Mouse (Mus musculus): ENCODE measurements around the gene Gpr162. TPM values are rescaled to one million over a fixed set of nuclear protein-coding genes. Genes with fewer than 3 reads are reported as not detected.

Gene Gpr162
- polyA plus RNA-seq, 1 experiment from 2014 or later = 0.54 TPM

DNA sequence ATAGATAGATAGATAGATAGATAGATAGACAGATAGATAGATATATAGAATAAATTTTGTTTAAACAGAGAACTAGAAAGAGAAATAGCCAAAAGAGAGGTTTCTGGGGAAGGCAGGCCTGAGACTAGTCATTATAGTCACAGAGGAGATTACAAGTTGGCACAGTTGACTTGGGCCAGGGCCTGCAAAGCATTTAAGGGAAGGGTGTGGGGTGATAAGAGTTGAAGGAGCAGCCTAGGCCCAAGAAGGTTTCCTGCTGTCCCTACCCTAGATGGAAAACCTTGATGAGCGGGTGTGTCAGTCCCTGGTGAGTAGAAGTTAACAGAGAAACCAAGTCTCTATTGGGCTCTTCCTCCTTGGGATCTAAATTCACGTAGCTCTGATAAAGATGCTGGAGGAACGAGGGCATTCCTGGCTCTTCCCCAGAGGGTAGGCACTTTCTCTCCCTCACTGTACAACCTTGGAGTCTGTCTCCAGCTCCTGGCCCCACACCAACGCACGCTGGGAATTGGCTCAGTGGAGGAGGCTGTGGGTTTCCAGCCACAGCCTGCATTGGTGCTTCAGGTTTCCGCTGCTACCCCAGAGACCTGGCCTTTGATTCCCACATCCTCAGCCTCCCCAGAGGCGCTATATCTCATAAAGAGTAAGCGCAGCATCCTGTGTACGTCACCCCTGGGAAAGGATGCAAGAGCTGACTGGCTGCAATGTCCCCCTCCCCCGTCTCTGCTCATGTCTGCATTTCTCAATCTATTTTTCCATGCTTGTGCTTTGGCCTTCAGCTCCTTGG lies 21.1 kb upstream of the Gpr162 start:
- Histone ChIP-seq H3K9me3 (ENCODE audit: control insufficient read depth, low read length) (no peaks in the 10 kb centered on the region), H3K9ac (ENCODE audit: low read length) (no peak overlapping the region), H3K27ac (ENCODE audit: low read length) (no peak overlapping the region), H3K36me3 (ENCODE audit: control insufficient read depth, insufficient read depth, low read length) (no peaks in the 10 kb centered on the region), H3K4me2 (ENCODE audit: low read depth, low read length) (no peak overlapping the region), H3K4me1 (replicated peaks; ENCODE audit: control insufficient read depth, insufficient read depth, low read length) (no peaks in the 10 kb centered on the region), H3K27me3 (ENCODE audit: control insufficient read depth, insufficient read depth, low read depth, low read length) (no peaks in the 10 kb centered on the region), H3K4me3 (ENCODE audit: low read length) (no peak overlapping the region)
- WGBS = 72% methylated on average over 10 of the region's 10 CpGs
- ATAC-seq (ENCODE audit: low read depth) = no peak

DNA sequence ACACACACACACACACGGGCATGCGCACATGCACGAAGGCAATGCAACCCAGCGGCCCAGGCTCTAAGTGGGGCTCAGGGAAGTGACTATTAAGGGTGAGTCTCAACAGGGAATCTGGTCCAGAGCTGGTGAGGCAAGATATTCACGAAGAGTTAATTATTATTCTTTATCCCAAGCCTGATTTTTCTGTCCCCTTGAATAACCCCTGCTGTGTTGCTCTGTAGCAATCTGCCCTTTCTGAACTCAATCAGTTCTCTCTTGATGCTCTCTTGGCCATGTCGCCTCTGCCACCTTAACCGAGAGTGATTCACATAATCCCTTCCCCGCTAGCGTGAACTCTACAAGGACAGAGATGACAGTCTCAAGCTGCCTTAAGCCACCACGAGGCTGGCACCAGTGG lies 19.6 kb upstream of the Gpr162 start:
- Histone ChIP-seq H3K4me2 (ENCODE audit: low read depth, low read length) (no peak overlapping the region), H3K4me1 (replicated peaks; ENCODE audit: control insufficient read depth, insufficient read depth, low read length) (no peaks in the 10 kb centered on the region), H3K9ac (ENCODE audit: low read length) (no peak overlapping the region), H3K9me3 (ENCODE audit: control insufficient read depth, low read length) (no peaks in the 10 kb centered on the region), H3K4me3 (ENCODE audit: low read length) (no peak overlapping the region), H3K27me3 (ENCODE audit: control insufficient read depth, insufficient read depth, low read depth, low read length) (no peaks in the 10 kb centered on the region), H3K36me3 (ENCODE audit: control insufficient read depth, insufficient read depth, low read length) (no peaks in the 10 kb centered on the region), H3K27ac (ENCODE audit: low read length) (no peak overlapping the region)
- WGBS = 81% methylated on average over 10 of the region's 10 CpGs
- ATAC-seq (ENCODE audit: low read depth) = no peak

DNA sequence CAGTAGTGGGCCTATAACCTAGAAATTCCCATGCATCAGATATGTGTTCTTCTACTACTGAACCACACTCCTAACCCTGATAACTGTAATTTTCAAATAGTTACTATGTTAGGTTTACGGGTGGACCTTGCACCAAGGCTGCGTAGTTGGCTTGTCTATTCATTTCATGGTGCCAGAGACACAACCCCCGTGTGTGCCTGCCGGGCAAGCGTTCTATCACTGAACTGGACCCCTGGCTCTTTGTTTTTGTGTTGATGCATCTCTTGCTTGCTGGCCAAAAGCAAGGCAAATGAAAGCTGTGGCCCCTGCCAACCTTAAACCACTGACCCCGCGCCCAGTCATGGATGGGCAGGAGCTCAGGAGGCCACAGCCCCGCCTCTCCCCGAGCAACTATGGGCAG lies 18.0 kb upstream of the Gpr162 start:
- H3K27ac ChIP-seq (ENCODE audit: low read length) = no peak overlapping the region
- H3K4me3 ChIP-seq (ENCODE audit: low read length) = no peak overlapping the region
- no peaks in the 10 kb centered on the region for H3K36me3 ChIP-seq (ENCODE audit: control insufficient read depth, insufficient read depth, low read length)
- H3K9me3 ChIP-seq (ENCODE audit: control insufficient read depth, low read length) = no peaks in the 10 kb centered on the region
- no peak overlapping the region for H3K9ac ChIP-seq (ENCODE audit: low read length)
- H3K4me1 ChIP-seq (replicated peaks; ENCODE audit: control insufficient read depth, insufficient read depth, low read length) = no peaks in the 10 kb centered on the region
- no peaks in the 10 kb centered on the region for H3K27me3 ChIP-seq (ENCODE audit: control insufficient read depth, insufficient read depth, low read depth, low read length)
- H3K4me2 ChIP-seq (ENCODE audit: low read depth, low read length) = no peak overlapping the region
- 87% methylated on average over 9 of the region's 9 CpGs for WGBS
- ATAC-seq (ENCODE audit: low read depth) = no peak

DNA sequence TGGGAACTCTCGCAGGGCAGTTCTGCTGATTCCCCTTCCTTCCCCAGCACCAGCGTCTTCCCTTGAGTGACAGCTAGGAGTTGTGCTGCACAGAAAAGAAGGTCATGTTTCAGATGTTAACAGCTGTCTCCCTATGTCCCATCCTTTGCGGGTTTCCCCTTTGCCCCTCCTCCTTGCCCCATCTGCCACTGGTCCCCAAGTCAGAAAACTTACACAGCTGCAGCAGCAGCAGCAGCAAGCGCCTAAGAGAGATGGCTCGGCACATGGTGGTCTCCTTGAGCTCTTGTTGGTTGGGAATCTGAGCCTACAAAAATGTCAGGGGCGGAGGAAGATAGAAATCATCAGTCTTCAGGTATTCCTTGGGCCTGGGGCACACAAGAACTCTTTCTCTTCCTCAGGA lies 15.6 kb upstream of the Gpr162 start:
- Histone ChIP-seq H3K4me2 (ENCODE audit: low read depth, low read length) (no peak overlapping the region), H3K9me3 (ENCODE audit: control insufficient read depth, low read length) (no peaks in the 10 kb centered on the region), H3K9ac (ENCODE audit: low read length) (no peak overlapping the region), H3K36me3 (ENCODE audit: control insufficient read depth, insufficient read depth, low read length) (no peaks in the 10 kb centered on the region), H3K4me3 (ENCODE audit: low read length) (no peak overlapping the region), H3K27ac (ENCODE audit: low read length) (no peak overlapping the region), H3K27me3 (ENCODE audit: control insufficient read depth, insufficient read depth, low read depth, low read length) (no peaks in the 10 kb centered on the region), H3K4me1 (replicated peaks; ENCODE audit: control insufficient read depth, insufficient read depth, low read length) (no peaks in the 10 kb centered on the region)
- WGBS = 46% methylated on average over 6 of the region's 6 CpGs
- ATAC-seq (ENCODE audit: low read depth) = no peak

DNA sequence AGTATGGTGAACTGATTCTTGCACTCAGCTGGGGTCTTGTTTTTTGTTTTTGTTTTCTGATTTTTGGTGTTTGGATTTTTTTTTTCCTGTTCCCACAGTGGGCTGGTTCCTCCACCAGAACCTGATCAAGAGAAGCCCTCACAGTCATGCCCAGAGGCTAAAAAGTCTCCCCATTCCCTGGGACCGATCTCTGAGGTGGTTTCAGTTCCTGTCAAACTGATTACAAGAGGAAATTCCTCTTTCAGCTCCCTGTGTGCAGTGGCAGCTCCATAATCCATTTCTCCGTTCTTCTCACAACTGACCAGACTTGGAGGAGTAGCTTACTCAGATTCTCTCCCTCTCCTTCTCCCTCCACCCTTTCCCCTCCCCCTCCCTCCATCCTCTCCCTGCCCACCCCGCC lies 10.6 kb upstream of the Gpr162 start:
- H3K4me3 ChIP-seq (ENCODE audit: low read length) = no peak overlapping the region
- 13% methylated on average over 3 of the region's 3 CpGs for WGBS
- ATAC-seq (ENCODE audit: low read depth) = no peak
- no peaks in the 10 kb centered on the region for H3K9me3 ChIP-seq (ENCODE audit: control insufficient read depth, low read length)
- no peaks in the 10 kb centered on the region for H3K4me1 ChIP-seq (replicated peaks; ENCODE audit: control insufficient read depth, insufficient read depth, low read length)
- H3K36me3 ChIP-seq (ENCODE audit: control insufficient read depth, insufficient read depth, low read length) = no peaks in the 10 kb centered on the region
- no peak overlapping the region for H3K27ac ChIP-seq (ENCODE audit: low read length)
- no peak overlapping the region for H3K9ac ChIP-seq (ENCODE audit: low read length)
- H3K27me3 ChIP-seq (ENCODE audit: control insufficient read depth, insufficient read depth, low read depth, low read length) = no peaks in the 10 kb centered on the region
- no peak overlapping the region for H3K4me2 ChIP-seq (ENCODE audit: low read depth, low read length)

DNA sequence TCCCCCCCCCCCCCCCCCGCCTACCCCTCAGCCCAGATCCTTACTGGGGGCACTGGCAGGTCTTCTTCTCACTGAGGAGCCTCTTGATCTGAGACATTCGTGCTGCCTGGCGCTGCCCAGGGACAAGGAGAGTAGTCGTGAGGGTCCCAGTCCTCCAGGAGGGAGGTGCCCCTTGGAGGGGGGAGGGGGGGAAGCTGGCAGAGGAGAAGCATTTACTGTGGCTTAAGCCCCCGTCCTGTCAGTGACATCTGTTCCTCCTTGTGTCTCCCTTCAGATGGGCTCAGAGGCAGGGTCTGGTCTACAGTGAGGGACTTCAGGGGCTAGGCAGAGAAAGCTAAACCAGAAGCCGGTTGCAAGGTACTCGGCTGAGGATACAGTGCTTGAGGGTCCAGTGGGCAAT lies 2.8 kb upstream of the Gpr162 start:
- no peaks in the 10 kb centered on the region for H3K36me3 ChIP-seq (ENCODE audit: control insufficient read depth, insufficient read depth, low read length)
- no peaks in the 10 kb centered on the region for H3K9me3 ChIP-seq (ENCODE audit: control insufficient read depth, low read length)
- peaks cover 11% of the 10 kb centered on the region for H3K4me1 ChIP-seq (replicated peaks; ENCODE audit: control insufficient read depth, insufficient read depth, low read length)
- no peak for ATAC-seq (ENCODE audit: low read depth)
- no peak overlapping the region for H3K9ac ChIP-seq (ENCODE audit: low read length)
- no peak overlapping the region for H3K4me2 ChIP-seq (ENCODE audit: low read depth, low read length)
- no peak overlapping the region for H3K27ac ChIP-seq (ENCODE audit: low read length)
- no peak overlapping the region for H3K4me3 ChIP-seq (ENCODE audit: low read length)
- 59% methylated on average over 6 of the region's 7 CpGs for WGBS
- H3K27me3 ChIP-seq (ENCODE audit: control insufficient read depth, insufficient read depth, low read depth, low read length) = peaks cover 24% of the 10 kb centered on the region

DNA sequence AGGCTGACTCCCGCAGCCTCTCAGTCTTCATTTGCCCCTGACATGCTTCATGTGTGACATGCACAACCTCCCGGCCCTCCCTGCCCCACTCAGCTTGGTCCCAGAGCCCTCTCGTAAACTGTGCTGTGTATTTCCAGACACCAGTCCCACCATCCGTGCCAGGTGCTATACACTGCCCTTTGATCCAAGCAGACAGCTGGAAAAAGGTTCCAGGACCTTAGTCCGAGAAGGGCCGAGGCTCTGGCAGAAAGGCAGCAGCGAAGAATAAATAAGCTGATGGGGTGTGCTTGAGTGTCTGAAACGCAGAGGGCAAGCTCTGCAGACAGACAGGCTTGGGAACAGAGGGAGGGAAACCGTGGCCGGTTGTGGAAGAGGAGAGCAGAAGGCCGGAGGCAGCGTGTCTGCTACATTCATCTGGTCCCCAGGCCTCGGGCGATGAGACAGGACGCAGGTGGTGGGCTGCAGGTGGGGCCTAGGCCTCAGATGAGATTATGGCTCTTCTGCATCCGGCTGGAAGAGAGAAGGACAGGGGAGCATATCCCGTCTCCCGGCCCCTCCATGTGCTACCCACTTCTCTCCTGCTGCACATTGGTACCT lies 2.1 kb upstream of the Gpr162 start:
- Histone ChIP-seq H3K27ac (ENCODE audit: low read length) (no peak overlapping the region), H3K4me3 (ENCODE audit: low read length) (no peak overlapping the region), H3K27me3 (ENCODE audit: control insufficient read depth, insufficient read depth, low read depth, low read length) (peaks cover 29% of the 10 kb centered on the region), H3K4me1 (replicated peaks; ENCODE audit: control insufficient read depth, insufficient read depth, low read length) (peaks cover 11% of the 10 kb centered on the region), H3K9me3 (ENCODE audit: control insufficient read depth, low read length) (no peaks in the 10 kb centered on the region), H3K9ac (ENCODE audit: low read length) (no peak overlapping the region), H3K4me2 (ENCODE audit: low read depth, low read length) (no peak overlapping the region), H3K36me3 (ENCODE audit: control insufficient read depth, insufficient read depth, low read length) (no peaks in the 10 kb centered on the region)
- WGBS = 33% methylated on average over 18 of the region's 18 CpGs
- no peak for ATAC-seq (ENCODE audit: low read depth)

DNA sequence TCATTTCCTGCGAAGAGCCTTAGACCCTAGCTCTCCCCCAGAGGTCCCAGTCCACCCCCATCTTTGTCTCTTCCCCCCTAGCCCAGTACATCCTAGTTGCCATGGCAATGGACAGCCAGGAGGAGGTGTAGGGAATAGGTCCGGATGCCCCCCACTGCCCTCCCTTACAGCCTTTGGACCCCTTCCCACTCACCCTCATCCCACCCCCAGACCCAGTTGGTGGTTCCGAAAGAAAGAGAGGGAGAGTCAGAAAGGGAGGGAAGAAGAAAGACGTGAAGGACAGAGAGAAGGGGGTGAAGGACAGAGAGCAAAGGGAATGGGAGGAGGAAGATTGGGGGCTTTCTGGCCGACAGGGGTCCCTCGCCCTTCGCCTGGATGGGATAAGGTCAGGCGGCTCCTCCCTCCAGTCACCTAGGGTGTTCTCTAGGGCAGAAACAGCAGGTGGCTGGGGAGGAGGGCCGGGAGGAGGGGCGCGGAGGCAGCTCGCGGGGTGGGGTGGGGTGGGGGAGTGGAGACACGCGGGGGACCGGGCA lies 592 bp downstream of the Gpr162 start:
- Histone ChIP-seq H3K4me1 (replicated peaks; ENCODE audit: control insufficient read depth, insufficient read depth, low read length) (peaks cover 12% of the 10 kb centered on the region), H3K9me3 (ENCODE audit: control insufficient read depth, low read length) (no peaks in the 10 kb centered on the region), H3K27me3 (ENCODE audit: control insufficient read depth, insufficient read depth, low read depth, low read length) (peaks cover 44% of the 10 kb centered on the region), H3K27ac (ENCODE audit: low read length) (no peak overlapping the region), H3K36me3 (ENCODE audit: control insufficient read depth, insufficient read depth, low read length) (no peaks in the 10 kb centered on the region), H3K4me2 (ENCODE audit: low read depth, low read length) (peak overlapping the region; percentile 99), H3K4me3 (ENCODE audit: low read length) (peak overlapping the region; percentile 59), H3K9ac (ENCODE audit: low read length) (peak overlapping the region; percentile 72)
- peak; percentile 11 for ATAC-seq (ENCODE audit: low read depth)
- WGBS = 2% methylated on average over 11 of the region's 16 CpGs

DNA sequence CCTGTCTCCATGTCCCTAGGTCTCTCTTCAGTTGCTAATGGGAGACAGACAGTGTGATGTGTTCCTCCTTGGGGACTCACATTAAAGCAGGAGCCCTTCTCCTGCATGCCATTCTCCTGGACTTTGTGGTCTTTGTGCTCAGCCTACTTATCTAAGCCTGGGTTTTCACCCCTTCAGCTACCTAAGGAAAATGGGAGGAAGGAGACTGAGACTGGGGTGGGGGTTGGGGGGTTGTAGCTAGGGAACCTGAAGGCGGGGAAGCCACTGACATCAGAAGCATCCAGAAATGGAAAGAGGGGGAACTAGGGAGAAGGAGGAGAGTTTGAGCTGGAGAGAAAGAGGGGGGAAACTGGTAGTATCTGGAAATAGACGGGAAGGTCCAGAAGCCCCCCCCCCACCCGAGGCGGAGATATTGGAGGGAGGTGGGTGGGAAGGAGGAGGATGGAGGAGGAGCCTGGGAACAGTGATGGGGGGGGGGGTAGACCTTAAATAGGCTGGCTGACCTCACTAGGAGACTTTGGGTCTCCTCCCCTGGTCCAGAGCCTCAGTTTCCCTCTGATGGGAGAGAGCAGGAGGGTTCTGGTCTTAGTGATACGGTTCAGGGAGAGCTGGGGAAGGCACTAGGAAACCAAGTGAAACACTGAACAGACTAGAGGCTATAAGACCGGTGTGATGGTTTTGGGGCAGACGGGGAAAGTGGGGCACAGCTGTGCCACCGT lies 1.2 kb downstream of the Gpr162 start:
- Histone ChIP-seq H3K27ac (ENCODE audit: low read length) (no peak overlapping the region), H3K4me2 (ENCODE audit: low read depth, low read length) (peak overlapping the region; percentile 99), H3K4me1 (replicated peaks; ENCODE audit: control insufficient read depth, insufficient read depth, low read length) (peaks cover 18% of the 10 kb centered on the region), H3K4me3 (ENCODE audit: low read length) (no peak overlapping the region; the same call in 1 of the 2 replicates), H3K27me3 (ENCODE audit: control insufficient read depth, insufficient read depth, low read depth, low read length) (peaks cover 44% of the 10 kb centered on the region), H3K9me3 (ENCODE audit: control insufficient read depth, low read length) (no peaks in the 10 kb centered on the region), H3K36me3 (ENCODE audit: control insufficient read depth, insufficient read depth, low read length) (no peaks in the 10 kb centered on the region), H3K9ac (ENCODE audit: low read length) (no peak overlapping the region)
- WGBS = 18% methylated on average over 8 of the region's 8 CpGs
- no peak for ATAC-seq (ENCODE audit: low read depth)
